Mouse (Mus musculus): ENCODE data around the gene Capn9. TPM values are rescaled to one million over a fixed set of nuclear protein-coding genes. Genes with fewer than 3 reads are reported as not detected.

The Capn9 gene
- total RNA-seq, 2 experiments from 2014 or later, result not detected

DNA sequence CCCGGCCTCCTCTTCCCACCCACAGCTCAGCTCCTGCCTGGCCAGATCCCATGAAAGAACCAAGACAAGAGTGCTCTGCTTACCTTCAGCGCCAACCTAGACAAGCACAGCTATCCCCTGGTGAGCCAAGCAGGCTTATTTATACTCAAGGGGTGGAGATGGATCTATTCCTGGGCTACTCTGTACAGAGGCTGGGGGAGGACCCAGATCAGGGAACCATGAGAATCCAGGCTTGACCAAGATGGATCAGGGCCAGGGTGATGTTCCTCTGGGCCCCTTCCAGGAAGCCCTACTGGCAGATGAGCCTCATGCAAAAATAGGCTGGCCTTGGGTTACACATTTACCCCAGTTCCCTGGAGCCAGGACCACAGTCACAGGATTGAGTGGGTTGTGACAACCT, 6.3 kb upstream of the Capn9 start, which contains the start of gene Agt:
Agt (minus strand) TSS at position 114 of the 400 bp plus-strand sequence.
- peak; percentile 82 to 87 for DNase-seq
- intact Hi-C loops (cut with DNase I), result no loop called here

- DNase-seq, result peak; percentile 25 to 35
- intact Hi-C loops (cut with DNase I), result loop anchor here (5.0 kb wide), 1 partner anchor 170 kb away; no protein-coding TSS in a partner anchor
Measured at GRCm38 (mm10) chr8:124571732-124572429, 4.0 kb upstream of the Capn9 start.

DNA sequence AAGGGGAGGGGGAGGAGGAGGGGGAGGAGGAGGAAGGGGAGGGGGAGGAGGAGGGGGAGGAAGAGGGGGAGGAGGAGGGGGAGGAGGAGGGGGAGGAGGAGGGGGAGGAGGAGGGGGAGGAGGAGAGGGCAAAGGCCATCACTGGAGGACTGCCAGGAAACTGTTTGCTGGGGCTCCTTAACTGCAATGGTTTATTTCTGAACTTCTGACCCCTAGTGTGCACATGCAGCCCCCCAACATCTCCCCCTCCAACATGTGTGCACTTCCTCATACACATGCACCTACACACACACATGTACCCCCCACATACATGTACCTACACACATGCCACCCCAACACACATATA, 3.5 kb upstream of the Capn9 start:
- intact Hi-C loops (cut with DNase I), result loop anchor here (5.0 kb wide), 1 partner anchor 170 kb away; no protein-coding TSS in a partner anchor
- DNase-seq, result no peak

- DNase-seq, result peak; percentile 92 to 96
Measured at GRCm38 (mm10) chr8:124573552-124574340, 2.2 kb upstream of the Capn9 start.

DNA sequence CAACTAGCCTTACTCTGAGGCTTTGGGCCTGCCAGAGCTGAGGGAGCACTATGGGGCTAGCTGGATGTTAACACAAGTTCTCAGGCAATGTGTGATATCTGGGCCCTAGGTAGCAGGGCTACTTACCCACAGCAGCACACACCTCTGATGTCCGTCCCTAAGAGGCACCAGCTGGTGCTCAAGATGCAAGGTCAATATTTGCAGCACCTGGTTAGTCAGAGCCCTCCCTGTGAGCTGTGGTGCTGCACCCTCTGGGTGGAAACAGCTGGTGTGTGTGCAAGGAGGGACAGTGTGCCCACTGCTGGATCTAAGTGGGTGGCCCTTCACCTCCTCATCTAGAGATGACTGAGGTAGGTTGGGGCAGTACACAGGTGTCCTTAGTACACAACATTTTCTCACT, 840 bp downstream of the Capn9 start:
- intact Hi-C loops (cut with DNase I), result no loop called here

More at GRCm38 (mm10) chr8:124573552-124574340, 2.2 kb upstream of the Capn9 start:
- intact Hi-C loops (cut with DNase I), result loop anchor here (5.0 kb wide), 1 partner anchor 171 kb away; no protein-coding TSS in a partner anchor

GRCm38 (mm10) chr8:124585718-124586425, 10.0 kb downstream of the Capn9 start:
- DNase-seq, result peak; percentile 34 to 44
- intact Hi-C loops (cut with DNase I), result no loop called here

More for the DNA sequence above, 840 bp downstream of the Capn9 start:
- DNase-seq, result no peak

- no peak for DNase-seq
- intact Hi-C loops (cut with DNase I), result no loop called here
Measured at GRCm38 (mm10) chr8:124586556-124586955, 10.6 kb downstream of the Capn9 start.

GRCm38 (mm10) chr8:124589393-124589792, 13.5 kb downstream of the Capn9 start:
- intact Hi-C loops (cut with DNase I), result no loop called here
- no peak for DNase-seq

DNA sequence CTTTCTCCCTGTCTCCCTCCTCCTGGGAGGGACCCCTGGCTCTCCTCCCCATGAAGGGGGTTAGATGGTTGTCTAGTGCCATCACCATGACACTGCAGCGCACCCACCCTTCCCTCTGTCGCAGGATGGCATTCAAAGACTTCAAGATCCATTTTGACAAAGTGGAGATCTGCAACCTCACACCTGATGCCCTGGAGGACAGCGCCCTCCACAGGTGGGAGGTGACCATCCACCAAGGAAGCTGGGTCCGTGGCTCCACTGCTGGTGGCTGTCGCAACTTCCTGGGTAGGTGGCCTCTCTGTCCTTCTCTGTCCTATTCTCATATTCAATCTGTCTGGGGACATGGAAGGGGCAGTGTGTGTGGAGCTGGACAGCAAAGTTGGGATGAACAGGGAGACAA, 28.2 kb downstream of the Capn9 start:
- intact Hi-C loops (cut with DNase I), result no loop called here

DNA sequence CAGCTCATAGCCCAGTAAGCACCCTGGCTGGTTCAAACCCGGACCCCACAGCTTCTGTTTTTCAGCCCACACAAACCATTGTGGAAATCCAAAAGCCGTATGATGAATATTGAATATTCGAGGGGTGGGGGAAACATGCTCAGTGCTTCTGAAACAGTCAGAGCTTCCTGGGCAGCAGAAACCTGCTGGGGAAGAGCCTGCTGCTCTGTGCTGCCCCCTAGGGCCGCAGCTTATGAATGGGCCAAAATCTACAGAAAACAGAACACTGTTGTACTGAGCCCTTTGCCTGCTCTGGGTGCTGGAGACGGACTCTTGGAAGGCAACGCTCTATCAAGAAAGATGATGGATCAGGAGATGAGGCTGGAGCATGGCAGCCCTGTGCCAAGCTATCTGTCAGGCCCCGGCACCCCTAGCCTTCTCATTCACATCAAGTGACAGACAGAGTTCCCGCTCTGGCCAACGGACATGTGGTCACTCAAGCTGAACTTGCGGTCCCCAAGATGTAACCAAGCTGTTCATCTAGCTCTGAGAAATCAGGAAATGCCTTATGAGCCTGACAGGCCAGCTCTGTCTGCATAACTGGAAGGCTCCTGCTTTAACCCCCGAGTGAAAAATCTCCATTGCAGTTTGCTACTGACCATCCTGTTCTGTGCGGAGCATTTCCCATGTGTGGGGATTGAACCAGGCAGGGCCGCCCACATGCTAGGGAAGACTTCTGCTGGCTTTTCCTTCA, 32.5 kb downstream of the Capn9 start:
- intact Hi-C loops (cut with DNase I), result no loop called here
- peak in 1 of 2 experiments; percentile 17 for DNase-seq

More for the DNA sequence above, 28.2 kb downstream of the Capn9 start:
- DNase-seq, result no peak

- intact Hi-C loops (cut with DNase I), result no loop called here
- peak; percentile 20 to 48 for DNase-seq
Measured at GRCm38 (mm10) chr8:124608972-124609353, 33.1 kb downstream of the Capn9 start.

- DNase-seq, result no peak
- intact Hi-C loops (cut with DNase I), result no loop called here
Measured at GRCm38 (mm10) chr8:124614325-124614724, 38.4 kb downstream of the Capn9 start.

DNA sequence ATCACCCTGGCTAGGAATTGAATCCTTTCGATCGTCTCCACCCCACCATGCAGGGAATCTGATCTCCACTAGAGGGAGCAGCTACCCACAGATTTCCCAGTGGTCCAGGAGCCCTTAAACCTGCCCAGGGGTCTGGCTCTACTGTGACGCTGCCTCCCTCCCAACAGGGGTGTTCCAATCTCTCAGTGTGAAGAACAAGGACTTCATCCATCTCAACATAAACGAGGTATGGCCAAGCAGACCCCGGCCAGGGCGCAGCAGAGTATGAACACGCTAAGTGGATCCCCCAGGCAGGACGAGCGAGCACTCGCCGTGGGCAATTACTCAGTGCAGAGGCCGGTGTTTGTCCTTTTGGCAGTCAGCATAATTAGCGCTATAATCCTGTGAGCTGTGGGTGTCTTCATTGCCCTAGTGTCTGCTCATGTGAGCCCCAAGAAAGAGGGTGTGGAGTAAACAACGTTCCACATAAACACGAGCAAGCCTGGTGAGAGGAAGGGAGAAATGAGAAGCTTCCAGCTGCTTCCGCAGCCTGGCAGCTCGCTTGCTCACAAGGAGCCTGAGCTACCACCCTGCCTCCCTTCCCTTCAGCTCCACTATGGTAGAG, 41.5 kb downstream of the Capn9 start:
- intact Hi-C loops (cut with DNase I), result loop anchor here (1.0 to 5.0 kb wide), 2 partner anchors 60 to 210 kb away; no protein-coding TSS in a partner anchor

DNA sequence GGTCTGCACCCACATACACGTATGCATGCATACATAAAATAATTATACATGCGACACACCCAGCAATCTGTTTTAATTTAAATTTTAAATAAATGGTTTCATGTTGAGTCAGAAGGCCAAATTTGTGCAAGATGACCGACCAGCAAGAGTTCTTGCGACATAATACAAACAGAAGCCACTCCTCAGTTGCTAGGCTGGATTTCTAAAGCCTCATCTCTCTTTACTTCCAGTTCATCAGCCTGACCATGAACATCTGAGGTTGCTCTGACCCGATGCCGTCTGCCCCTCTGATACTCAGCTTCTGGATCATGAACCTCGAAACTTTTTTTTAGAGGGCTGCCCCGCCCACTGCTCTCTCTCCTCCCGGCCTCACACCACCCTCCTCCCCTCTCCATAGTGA, 42.3 kb downstream of the Capn9 start:
- intact Hi-C loops (cut with DNase I), result loop anchor here (5.0 kb wide), 1 partner anchor 209 kb away; no protein-coding TSS in a partner anchor
- DNase-seq, result no peak

More for the DNA sequence above, 41.5 kb downstream of the Capn9 start:
- DNase-seq, result peak; percentile 89 to 91

DNA sequence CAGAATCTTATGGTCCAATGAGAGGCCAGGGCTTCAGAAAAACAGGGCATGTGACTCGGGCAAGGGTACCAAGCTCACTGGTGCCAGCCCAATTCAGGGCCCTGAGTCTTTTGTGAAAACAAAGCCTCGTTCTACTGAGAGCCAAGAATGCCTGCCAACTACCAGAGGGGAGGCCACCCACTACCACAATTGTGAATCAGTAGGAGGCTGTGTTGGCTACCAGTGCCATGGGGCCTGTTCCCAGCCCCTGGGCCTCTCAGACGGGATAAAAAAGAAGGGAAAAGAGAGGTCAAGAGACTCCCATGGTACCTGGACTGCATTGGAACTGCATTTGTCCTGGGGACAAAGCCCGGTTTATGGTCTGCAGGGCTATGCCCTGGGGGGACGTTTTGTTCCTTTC, 45.3 kb downstream of the Capn9 start:
- DNase-seq, result no peak
- intact Hi-C loops (cut with DNase I), result no loop called here

- no peak for DNase-seq
- intact Hi-C loops (cut with DNase I), result no loop called here
Measured at GRCm38 (mm10) chr8:124626251-124626650, 50.3 kb downstream of the Capn9 start.

DNA sequence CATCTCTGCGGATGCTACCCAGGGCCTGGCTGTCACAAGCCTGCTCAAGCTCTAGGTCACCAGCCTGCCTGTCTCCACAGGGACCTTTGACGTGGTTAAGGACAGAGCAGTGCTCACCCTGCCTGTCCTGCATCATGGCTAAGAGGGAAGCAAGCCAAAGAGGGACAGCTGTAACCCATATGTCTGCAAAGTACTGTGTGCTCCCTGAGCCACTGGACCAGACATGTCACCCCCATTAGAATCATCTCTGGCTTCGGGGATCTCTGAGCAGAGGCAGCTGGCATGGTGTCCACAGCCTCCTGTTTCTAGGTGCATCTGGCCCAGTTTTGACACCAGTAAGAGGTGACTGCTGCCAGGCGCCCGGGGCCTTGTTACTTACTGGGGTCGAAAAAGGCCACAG, 54.6 kb downstream of the Capn9 start:
- intact Hi-C loops (cut with DNase I), result no loop called here

DNA sequence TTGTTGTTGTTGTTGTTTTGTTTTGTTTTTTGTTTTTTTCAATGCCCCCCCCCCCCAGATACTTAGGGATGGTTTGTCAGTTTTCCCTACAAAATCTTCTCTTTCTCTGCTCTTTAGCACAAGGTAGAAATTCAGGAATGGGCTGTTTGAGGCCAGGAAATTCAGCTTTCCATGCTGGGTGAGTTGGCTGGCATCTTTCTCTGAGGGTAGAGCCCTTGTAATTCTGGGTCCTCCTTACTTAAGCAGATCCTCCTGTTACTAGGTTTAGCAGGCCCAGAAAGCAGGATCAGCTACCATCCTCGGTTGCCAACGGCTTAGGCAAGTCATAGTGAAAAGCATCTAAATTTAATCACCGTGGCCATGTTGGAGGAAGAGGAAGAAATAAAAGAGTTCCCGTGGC, 55.0 kb downstream of the Capn9 start:
- DNase-seq, result no peak
- intact Hi-C loops (cut with DNase I), result no loop called here

More for the DNA sequence above, 54.6 kb downstream of the Capn9 start:
- peak; percentile 76 to 80 for DNase-seq

DNA sequence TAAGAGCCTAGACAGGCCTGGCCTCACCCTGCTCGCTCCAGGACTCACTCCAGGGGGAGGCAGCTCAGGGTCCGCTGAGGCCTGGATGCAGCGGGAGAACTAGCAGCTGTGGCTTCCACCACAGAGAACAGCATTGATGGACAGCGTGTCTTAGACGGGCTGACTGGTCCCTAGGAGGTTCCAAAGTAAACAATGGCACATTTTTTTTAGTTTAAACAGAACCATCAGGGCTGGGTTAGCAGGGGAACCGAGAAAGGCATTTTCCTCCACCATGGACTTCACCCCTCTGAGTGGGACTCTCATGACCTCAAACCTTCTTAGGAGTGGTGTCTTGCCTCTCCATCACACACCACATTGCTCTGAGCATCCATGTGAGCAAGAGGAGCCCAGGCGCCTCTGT, 56.1 kb downstream of the Capn9 start:
- intact Hi-C loops (cut with DNase I), result loop anchor here (2.0 kb wide), 1 partner anchor 31 kb away; the partner anchor contains the start of gene 2310022B05Rik
- DNase-seq, result peak in 1 of 2 experiments; percentile 43
